Mouse (Mus musculus): Measurements from ENCODE around the gene Ago3.

DNA sequence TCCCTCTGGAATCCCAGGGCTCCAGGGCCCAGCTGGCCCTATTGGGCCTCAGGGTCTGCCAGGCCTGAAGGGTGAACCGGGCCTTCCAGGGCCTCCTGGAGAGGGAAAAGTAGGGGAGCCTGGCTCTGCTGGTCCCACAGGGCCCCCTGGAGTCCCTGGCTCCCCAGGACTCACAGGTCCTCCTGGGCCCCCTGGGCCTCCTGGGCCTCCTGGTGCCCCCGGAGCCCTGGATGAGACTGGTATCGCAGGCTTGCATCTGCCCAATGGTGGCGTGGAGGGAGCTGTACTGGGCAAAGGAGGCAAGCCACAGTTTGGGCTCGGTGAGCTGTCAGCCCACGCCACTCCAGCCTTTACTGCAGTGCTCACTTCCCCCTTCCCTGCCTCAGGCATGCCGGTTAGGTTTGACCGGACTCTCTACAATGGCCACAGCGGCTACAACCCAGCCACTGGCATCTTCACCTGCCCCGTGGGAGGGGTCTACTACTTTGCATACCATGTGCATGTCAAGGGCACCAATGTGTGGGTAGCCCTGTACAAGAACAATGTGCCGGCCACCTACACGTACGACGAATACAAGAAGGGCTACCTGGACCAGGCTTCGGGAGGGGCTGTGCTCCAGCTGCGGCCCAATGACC lies 117.7 kb downstream of the Ago3 start:
- TF ChIP-seq TAL1 (IDR thresholded peaks at IDR 0.05; ENCODE audit: low read length) = no peak
- TF ChIP-seq GATA1 (IDR thresholded peaks at IDR 0.05; ENCODE audit: low read length) = no peak
